Mouse (Mus musculus): ENCODE measurements around the gene Acot8.

Acot8 gene

DNA sequence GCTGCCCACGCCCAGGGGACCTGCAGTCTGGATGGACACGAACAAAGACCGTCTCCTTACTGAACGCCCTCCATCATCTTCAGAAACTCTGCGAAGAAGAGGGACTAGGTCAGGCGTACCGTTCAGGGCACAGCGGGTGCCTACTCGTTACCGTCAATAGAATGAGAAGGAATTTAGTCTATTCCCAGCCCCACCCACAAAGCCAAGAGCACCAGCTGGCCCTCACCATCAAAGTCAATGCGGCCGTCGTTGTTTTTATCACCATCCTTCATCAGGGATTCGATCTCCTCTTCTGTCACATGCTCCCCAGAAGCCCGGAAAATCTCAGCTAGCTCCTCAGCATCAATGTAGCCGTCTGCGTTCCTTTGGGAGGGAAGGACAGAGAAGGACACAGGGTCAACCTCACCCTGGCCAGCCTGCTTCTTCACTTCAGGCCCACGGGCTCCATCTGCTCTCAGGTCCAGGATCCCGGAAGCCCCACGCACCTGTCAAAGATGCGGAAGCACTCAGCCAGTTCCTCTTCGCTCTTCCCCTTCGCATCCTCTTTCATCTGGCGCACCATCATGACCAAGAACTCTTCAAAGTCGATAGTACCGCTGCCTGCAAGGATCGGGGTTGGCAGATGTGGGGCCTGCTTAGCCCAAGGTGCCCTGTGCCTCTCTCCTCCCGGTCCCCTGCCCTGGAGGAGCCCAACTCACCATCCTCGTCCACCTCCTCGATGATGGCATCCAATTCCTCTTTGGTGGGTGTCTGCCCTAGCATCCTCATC lies 27.3 kb downstream of the Acot8 start:
- no peak for TF ChIP-seq GATA4 (IDR thresholded peaks at IDR 0.05; ENCODE audit: insufficient replicate concordance, low read length)

DNA sequence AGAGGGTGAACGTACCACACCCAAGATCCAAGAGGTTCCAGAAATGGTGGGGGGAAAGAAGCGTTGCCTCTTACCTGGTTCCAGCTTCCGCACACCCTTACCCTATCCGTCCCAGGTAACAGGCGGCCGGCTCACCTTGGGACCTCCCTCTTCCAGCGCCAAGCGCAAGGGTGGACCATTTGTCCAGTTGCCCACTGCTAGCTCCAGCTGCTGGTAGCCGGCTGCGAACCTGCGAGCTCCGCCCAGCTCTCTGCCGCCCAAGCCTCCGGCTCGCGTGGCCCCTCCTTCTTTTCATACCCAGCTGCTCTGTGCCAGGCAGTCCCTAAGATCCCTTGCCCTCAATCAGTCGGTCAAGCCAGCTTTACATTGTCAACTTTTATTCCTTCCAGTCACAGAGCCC lies 27.9 kb downstream of the Acot8 start:
- TF ChIP-seq GATA4 (IDR thresholded peaks at IDR 0.05; ENCODE audit: insufficient replicate concordance, low read length) = no peak

DNA sequence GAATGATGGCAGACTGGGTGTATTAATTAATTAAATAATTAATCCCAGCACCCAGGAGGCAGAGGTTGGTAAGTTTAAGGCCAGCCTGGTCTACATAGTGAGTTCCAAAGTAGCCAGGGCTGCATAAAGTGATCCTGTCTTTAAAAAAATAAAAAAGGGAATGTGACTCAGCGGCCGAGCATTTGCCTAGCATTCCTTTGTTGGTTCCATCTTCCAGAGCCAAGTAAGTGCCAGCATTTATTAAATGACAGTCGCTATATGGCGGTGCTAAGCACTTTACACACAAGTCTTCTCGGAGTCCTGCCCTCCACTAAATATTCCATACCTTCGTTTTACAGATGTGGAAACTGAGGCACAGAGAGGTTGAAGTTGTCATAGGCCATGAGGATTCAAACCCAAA lies 28.6 kb downstream of the Acot8 start:
- TF ChIP-seq GATA4 (IDR thresholded peaks at IDR 0.05; ENCODE audit: insufficient replicate concordance, low read length) = no peak

DNA sequence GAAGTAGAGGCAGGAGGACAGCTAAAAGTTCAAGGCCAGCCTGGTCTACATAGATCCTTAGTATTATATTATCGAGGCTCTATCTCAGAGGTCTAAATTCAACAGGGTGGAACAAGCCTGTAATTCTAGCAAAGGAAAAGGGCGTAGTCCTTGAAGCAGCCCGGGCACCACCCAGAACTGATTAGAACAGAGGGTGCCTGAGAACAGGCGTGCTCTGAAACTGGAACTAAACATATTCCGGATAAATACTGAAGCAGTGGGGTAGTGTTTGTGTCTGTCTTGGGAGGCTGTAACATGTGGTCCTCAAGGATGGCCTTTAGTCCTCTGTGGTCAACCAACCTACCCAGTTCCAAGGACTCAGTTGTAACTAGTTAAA lies 30.7 kb downstream of the Acot8 start:
- no peak for TF ChIP-seq GATA4 (IDR thresholded peaks at IDR 0.05; ENCODE audit: insufficient replicate concordance, low read length)

DNA sequence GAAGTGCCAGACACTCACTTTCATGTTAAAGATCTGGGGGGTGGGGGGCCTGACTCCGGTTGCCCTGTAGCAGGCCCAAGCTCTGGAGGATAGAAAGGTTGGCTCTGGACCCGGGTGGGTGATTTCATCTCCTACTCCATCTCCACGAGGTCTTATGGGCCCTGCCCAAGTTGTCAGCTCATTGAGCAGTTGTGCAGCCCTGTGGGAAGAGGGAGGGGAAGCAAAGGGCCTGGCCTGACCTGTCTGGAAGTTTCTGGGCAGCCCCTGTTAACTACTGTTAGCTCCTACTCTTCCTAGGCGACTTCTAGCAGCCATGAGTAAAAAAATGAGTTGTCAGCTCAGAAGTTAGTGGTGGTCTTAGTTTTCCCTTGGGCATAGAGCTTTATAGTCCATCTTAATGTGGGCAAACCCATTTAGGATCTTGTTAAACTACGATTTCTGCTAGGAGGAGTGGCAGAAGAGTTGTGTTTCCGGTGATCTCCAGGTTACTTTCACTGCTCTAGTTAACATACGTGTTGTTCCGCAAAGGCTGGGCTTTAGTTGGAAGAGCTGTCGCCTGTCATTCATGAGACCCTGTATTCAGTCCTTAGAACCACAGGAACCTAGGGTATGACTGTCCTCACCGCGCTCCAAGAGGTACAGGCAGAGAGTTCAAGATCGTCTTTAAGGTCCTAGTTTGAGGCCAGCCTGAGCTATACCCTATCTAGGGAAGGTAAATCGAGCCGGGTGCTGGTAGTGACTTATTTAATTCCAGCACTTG lies 31.3 kb downstream of the Acot8 start:
- TF ChIP-seq GATA4 (IDR thresholded peaks at IDR 0.05; ENCODE audit: insufficient replicate concordance, low read length) = no peak

DNA sequence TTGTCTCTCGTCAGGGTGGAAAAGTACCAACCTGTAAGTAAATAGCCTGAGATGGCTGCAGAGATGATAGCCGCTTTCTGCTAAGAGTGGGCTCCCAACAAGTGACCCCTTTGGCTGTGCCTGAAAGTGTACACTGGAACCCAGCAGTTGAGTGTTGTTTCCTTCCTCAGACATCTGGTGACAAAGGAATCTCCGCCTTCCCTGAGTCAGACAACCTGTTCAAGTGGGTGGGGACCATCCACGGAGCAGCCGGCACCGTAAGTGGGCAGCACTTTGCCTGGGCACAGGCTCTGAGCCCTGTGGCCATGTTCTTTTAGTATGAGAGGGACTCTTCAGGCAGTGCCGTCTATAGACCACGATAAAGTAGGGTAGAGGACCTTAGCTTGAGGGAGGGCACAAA lies 33.6 kb downstream of the Acot8 start:
- no peak for TF ChIP-seq GATA4 (IDR thresholded peaks at IDR 0.05; ENCODE audit: insufficient replicate concordance, low read length)

DNA sequence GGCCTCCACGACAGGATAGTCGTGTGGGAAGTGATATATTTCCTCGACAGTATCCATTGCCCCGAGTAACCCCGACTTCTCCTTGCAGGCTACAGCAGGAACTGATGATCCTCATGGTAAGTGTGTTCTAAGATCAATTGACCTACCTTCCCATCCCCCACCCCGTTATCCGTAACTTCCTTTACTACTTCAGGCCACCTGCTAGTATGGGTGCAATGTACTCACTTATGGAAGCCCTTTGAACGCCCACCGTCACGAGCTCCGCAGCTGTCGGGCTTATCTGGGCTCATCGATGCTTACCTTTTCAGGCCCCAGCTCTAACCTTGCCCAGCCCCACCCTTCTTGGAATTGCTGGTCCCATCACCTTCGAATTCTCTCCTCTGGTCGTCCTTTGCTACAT lies 34.4 kb downstream of the Acot8 start:
- TF ChIP-seq GATA4 (IDR thresholded peaks at IDR 0.05; ENCODE audit: insufficient replicate concordance, low read length) = no peak

DNA sequence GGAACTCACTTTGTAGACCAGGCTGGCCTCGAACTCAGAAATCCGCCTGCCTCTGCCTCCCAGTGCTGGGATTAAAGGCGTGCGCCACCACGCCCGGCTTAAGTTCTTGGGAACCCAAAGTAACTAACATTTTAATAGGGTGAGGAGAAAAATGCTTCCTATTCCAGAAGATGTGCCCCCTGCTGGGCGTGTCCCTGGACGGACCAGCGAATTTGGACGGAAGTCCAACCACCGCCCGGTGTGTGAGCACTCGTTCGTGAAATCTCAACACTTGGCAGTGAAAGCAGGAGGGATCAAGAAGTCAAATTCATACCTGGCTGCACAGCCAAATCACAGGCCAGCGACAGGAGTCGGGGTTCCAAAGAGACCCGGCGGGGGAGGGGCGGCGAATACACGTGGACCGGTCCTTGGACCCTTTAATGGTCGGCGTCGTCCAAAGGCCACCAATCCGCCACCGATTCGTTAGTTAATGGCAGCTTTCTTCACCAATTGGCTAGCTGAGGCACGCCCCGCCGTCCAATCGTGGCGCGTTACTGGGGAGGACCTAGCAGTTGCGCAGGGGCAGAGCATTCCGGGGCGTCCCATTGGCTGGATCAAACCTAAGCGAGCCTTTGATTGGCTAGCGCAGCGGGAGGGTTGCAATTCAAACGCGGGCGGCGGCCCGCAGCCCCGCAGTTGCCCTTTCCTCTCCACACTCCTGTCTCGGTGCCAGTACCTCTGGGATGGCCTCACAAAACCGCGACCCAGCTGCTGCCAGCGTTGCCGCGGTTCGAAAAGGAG lies 35.2 kb downstream of the Acot8 start, which contains the start of gene Ube2c:
Gene Ube2c, plus strand, starts transcription at position 641 of the 780 bp plus-strand sequence.
- no peak for TF ChIP-seq GATA4 (IDR thresholded peaks at IDR 0.05; ENCODE audit: insufficient replicate concordance, low read length)

DNA sequence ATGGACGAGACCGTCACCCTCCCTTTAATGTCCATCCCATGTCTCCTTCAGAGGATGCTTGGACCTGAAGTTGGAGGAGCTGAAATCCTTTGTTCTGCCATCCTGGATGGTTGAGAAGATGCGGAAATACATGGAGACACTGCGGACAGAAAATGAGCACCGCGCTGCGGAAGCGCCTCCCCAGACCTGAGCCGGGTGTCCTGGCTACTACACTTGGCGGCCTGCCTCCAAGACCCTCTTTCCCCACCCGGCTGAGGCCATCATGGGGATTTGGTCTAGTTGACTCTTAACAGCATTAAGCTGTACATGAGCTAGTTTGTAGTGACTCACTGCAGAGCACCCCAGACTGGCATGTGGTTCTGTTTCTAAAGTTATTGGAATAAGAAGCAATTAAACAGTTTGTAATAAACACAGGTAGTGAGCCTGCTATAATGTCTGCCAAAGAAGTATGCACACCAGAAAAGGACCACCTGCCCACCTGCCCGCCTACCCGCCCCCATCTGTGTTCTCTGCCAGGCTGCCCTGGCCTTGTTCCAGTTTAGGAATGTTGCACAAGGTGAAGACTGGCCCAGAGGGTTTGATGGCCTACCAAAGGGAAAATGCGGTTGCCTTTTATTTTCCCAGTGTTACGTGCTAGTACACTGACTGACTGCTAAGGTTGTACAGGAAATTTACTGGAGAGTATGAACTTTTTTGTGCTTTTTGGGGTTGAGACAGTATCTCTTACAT lies 36.7 kb downstream of the Acot8 start:
- no peak for TF ChIP-seq GATA4 (IDR thresholded peaks at IDR 0.05; ENCODE audit: insufficient replicate concordance, low read length)

DNA sequence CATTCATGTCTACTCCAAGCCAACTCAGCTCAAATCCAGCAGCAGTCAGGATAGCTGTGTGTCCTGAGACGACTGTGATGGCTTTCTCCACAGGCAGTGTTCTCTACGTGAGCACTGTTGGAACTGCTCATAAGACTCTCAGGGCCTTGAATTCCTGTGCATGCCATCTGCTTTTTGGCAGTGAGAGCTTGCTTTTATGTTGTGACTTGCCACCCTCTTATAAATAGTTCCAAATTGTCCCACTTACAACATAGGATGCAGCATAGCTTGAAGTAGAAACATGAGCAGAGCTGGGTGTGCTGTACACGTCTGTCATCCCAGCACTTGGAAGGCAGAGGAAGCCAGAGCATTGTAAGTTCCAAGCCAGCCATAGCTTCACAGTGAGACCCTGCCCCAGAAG lies 38.8 kb downstream of the Acot8 start:
- TF ChIP-seq GATA4 (IDR thresholded peaks at IDR 0.05; ENCODE audit: insufficient replicate concordance, low read length) = no peak

DNA sequence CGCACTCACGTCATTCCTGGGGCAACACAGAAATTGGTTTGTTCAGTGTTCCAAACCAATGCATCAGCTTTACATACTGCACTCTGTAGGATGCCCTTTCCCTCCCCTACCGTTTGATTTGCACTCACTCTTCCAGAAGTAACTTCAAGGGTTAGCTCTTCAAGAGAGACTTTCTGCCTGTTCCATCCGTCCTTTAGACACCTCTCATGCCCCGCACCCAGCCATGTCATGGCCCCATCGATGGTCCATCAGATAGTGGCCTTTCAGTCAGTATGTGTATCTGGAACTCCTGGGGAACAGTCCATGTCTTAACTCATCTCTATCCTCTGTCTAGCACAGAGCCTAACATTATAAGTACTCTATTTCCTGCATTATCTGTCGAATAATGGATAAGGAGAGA lies 42.1 kb downstream of the Acot8 start:
- TF ChIP-seq GATA4 (IDR thresholded peaks at IDR 0.05; ENCODE audit: insufficient replicate concordance, low read length) = no peak

DNA sequence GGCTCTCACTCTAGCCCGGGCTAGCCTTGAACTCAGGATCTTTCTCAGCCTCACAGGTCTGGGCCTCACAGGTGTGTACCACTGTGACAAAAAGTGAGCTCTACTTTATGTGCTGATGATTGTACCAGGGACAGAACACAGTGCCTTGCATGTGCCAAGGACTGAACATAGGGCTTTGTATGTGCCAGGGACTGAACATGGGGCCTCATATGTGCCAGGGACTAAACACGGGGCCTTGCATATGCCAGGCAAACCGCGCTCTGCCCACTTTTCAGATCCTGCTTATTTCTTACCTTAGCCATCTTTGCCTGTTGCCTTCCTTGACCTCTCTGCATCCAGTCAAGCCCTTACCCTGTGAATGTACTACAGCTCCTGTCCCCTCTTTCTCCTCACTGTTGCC lies 42.7 kb downstream of the Acot8 start:
- no peak for TF ChIP-seq GATA4 (IDR thresholded peaks at IDR 0.05; ENCODE audit: insufficient replicate concordance, low read length)

DNA sequence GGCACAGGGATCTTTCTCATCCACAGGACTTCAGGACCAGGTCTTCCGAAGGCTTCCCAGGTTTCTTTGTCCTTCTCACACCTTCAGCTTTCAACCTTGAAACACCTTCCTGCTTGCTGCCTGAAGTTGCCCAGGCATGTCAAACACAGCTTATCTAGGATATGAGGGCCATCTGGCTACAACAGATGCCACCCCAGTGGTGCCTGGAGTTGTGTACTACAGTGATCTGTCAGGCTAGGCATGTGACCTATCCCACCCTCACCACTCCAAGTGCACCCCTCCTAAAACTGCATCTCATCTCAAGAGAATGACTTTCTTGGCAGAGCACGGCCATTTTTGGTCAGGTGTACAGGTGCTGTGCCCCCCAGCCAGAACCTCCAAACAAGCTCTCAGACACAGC lies 43.2 kb downstream of the Acot8 start:
- no peak for TF ChIP-seq GATA4 (IDR thresholded peaks at IDR 0.05; ENCODE audit: insufficient replicate concordance, low read length)

DNA sequence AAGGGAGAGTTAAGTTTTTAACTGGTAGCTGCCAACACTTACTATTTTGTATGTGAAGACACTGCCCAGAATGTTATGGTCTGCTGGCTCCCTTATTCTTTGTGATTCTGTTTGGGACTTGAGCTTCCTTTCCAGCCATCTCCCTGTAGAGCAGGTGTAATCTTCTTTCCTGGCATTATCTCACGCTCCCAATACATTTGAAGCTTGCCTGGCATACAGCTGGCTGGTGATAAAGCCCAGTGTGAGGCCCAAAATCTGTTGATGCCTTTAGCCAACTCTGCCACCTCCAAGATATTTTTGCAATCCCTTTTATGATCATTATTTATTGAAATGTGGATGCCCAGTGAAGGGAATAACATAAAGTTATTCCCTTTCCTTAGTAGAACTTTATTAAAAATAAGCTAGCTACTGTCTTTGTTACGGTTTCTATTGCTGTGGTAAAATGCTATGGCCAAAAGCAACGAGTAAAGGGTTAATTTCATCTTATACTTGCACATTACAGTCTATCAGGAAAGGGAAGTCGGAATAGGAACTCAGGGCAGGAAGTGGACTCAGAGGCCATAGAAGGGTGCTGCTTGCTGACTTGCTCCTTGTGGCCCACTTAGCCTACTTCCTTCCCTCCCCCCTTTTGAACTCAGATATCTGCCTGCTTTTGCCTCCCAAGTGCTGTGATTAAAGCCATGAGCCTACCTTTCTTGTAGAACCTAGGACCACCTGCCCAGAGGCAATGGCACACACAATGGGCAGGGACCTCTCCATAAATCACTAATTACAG lies 44.4 kb downstream of the Acot8 start:
- peak; percentile 57; the same call in 1 of the 2 replicates for TF ChIP-seq GATA4 (IDR thresholded peaks at IDR 0.05; ENCODE audit: insufficient replicate concordance, low read length)

Measured in liver, adult (tissue).